Mouse (Mus musculus) retina, postnatal 1 day (tissue): ENCODE results near the gene Nup37.

Source experiments
- DNase-seq: peaks from one replicate; pipeline ENCODE4 v3.0.0-alpha.2; 2012

The Nup37 gene

GRCm38 (mm10) chr10:88146707-88147477 lies at the start of gene Nup37, which contains the start of gene Parpbp:
Nup37 (plus strand) TSS chr10:88146992.
Parpbp (minus strand) TSS chr10:88146941.
- DNase-seq: peak; percentile 91

DNA sequence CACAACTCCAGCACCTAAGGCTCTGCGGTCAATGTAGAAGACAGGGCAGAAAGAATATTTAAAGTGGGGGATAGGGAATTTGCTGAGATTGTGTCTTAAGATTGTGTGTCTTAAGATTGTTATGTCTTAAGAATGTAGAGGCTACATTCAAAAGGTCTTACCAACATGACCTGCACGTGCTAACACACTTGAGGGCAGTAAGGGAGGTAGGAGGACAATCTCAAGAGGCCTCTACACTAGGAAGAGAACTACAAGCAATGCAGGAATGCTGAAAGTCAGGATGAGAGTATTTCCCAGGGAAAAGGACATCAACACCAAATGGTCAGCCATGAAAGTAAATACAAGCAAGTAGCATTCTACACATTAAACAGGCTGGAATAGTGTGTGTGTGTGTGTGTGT lies 40.6 kb upstream of the Nup37 start:
- no peak for DNase-seq

DNA sequence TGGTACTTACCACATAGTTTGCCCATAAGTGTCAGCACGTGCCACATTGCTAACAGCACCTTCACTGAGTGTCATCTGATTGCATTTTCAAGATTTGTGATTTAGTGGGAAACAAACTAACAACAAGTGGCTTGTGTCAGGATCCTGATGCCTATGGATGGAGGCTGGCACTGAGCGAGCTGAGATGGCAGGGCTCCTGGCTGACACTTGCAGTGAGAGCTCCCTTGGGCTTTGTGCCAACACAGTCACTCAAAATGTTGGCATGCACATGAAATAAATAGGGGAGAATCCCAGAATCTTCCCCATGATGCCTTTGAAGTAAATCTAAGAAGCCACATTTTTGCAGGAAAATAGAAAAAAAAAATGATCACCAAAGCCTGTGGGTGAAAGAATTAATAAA lies 33.5 kb upstream of the Nup37 start:
- DNase-seq: no peak

DNA sequence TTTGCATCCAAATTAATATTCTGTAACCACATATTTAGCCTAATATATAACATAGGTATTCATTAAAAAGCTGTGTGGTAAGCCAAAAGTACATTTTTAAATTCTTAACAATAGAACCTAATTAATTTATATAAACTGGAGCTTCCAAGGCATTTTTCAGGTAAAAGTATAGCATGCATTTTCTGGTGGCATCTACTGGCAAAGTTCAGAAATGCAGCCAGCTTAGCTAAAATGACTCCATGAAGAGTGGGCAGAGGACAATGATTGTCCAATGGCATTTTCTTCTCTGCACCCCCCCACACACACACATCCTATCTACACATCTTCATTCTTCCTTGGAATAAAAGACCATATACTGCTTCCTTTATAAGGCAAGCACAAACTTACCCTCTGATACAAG lies 27.1 kb upstream of the Nup37 start:
- DNase-seq: peak; percentile 4

- no peak for DNase-seq
Measured at GRCm38 (mm10) chr10:88135630-88136029, 11.2 kb upstream of the Nup37 start.

DNA sequence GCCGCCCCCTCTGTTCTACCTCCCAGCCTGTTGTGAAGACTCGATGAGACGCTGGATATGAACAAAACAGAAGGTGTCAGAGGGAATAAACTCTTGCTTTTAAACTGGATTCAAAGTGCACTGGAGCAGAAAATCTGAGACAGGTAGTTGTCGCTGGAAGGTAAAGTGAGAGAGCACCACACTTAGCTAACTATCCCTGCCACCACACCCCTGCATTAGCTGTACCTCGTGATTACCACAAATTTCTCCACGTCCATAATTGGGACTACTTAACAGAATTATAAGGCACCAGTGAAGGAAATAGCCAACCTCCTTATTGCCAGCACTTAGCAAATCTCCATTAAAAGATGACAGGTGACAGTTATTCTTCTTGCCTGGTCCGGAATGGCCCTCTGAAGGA lies 605 bp upstream of the Nup37 start:
- no peak for DNase-seq

DNA sequence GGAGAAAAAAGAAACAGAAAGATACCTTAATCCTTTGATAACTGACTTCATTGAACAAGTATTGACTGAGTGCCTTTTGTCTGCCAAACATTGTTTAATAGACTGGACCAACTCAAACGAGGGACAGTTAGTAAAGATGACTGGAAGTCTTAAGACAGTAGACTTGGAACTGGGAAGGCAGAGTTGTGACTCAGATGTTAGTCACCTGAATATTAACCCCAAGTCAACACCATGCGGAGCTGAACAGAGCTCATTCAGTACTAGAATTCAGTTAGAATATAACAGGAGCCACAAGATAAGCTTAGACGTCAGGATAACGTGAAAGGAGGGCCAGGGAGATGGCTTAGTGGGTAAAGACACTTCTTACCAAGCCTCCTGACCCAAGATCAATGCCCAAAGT lies 3.6 kb downstream of the Nup37 start:
- DNase-seq: no peak

DNA sequence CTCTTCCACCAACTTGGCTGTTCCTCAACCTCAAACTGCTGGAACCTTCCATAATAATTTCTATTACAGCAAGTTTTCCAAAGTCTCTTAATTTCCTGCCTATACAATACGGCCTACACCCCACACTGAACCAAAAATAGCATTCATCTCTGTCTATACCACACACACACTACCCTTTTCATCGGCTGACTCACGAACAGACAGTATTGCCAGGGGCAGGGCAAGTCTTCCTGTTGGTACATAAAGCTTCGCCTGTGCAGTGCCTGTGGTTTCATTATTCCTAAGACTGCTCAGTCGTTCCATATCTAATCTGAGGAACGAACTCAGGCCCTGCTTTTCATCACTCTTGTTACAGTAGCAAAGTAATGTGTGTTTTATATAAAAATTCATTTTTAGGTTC lies 4.9 kb downstream of the Nup37 start:
- DNase-seq: no peak

GRCm38 (mm10) chr10:88162096-88162495 lies 15.3 kb downstream of the Nup37 start:
- DNase-seq: no peak

DNA sequence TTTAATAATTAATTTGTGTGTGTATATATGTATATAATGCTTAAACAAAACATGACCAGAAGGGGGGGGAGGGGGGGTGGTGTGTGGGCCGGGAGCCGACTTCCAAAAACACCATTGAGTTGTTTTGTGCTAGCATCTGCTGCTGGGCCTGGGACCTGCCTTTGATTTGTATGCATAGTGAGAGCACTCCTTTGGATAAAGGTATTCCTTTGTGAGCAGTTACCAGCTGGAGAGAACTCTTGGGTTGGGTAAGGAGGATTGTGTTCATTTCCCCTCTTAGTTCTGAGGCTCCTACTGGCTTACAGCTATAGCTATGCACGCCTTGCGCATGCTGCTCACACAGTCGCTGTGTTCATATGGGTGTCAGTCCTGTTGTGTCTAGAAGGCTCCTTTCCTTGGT lies 15.9 kb downstream of the Nup37 start:
- no peak for DNase-seq

DNA sequence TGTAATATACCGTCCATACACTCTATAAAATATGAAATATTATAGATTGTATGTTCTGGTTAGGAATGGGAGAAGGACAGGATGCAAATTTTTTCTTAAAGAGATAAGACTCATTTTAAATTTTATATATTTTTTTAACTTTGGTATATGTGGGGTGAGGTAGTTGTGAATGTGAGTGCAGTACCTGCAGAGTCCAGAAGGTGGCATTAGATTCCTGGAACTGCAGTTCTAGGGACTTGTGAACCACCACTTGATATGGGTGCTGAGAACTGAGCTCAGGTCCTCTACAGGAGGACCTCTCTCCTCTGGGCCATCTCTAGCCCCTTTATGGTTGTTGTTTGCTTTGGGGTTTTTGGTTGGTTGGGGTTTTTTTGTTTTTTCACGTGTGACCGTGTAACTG lies 19.4 kb downstream of the Nup37 start:
- no peak for DNase-seq

DNA sequence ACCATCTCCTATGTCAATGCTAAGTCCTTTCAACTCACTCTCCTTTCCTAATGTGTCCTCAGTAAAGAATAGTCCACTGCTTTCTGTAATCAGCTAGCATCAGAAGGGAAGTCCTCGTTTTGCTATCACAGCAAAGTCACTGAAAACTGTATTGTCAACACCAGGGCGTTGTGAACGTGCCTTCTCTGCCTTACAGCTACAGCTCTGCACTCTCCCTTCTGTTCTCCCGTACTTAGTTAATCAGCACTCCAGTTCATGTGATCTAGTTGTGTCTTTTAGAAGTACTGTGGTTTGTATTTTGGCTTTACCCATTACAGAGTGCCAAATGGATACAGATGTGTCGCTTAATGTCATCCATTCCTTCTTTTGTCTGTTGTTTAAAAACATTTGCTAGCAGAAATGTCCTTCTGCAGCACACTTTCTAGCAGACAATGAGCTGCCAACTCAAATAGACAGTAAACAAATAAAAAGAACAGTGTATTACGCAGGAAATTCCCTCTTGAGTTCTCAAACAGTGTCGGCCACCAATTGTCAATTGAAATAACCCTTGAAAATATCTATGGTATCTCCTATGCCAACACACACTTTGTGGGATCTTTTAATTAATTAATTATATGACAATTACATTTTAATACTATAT lies 20.8 kb downstream of the Nup37 start:
- DNase-seq: no peak

GRCm38 (mm10) chr10:88200541-88200940 lies 53.7 kb downstream of the Nup37 start:
- no peak for DNase-seq

DNA sequence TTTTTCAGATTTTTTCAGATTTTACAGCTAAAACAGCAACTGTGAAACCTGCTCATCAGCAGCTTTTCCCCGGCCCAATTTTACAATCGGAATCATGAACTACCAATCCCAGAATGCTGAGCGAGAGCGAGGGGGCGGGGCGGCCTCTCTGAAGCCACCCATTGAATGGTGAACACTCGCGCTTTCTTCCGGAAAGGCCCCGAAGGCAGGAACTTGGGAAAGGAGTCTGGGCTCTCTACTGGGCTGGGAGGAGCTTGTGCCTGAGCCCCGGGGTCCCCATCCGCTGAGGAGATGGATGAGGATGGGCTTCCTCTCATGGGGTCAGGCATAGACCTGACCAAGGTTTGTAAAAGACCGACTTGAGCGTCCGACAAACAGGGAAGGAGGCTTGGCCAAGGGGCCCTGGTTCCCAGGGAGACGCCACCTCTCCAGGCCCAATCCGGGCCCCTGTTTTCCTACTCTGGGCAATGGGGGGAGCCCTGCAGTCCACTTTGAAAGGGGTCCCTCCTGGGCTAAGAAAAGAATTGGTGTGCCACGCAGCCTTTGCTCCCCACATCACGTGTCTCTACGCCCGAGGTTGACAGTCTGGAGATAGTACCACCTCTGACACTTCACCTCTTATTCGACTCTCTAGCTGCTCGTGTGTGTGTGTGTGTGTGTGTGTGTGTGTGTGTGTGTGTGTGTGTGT lies 54.3 kb downstream of the Nup37 start, which contains the start of gene Washc3:
Gene Washc3, plus strand, starts transcription at position 143 of the 688 bp plus-strand sequence.
- peak; percentile 95 for DNase-seq

- DNase-seq: no peak
Measured at GRCm38 (mm10) chr10:88201650-88202049, 54.9 kb downstream of the Nup37 start.

DNA sequence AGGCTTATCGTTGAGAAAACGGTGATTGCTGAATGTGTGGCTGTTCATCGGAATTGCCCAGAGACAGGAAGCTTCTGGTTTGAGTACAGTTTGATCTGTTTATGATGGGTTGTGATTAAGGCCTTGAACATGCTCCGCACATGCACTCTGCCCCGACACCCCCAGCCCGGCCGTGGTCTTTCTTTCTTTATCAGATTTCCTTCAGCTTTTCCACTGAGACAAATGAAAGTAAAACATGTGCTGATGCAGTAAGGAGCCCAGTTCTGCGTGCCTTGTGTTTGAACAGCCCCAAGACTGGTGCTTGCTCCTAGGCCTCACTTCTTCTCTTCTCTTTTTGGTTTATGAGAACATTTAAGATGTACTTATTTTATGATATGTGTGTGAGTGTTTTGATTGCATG lies 55.8 kb downstream of the Nup37 start:
- DNase-seq: no peak

DNA sequence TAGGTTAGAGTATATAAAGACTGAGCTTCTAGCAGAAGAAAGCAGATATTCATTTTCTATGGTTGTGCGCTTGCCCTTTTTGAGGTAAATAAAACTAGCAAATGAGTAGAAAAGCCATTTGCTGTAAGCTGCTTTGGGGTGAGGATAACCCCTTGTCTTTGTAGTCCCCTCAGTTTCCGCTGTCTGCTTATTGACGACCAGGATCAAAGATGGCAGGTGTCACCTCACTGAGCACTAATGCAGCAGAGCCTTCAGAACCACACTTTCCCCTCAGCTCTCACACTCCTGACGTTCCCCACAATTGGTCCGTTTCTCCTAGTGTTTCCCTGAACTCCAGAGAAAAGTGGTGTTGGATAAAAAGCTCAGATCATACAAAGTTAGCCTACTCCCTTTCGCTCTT lies 56.4 kb downstream of the Nup37 start:
- no peak for DNase-seq

- DNase-seq: no peak
Measured at GRCm38 (mm10) chr10:88212644-88213043, 65.9 kb downstream of the Nup37 start.

GRCm38 (mm10) chr10:88214800-88215514 lies 68.2 kb downstream of the Nup37 start:
- DNase-seq: no peak

DNA sequence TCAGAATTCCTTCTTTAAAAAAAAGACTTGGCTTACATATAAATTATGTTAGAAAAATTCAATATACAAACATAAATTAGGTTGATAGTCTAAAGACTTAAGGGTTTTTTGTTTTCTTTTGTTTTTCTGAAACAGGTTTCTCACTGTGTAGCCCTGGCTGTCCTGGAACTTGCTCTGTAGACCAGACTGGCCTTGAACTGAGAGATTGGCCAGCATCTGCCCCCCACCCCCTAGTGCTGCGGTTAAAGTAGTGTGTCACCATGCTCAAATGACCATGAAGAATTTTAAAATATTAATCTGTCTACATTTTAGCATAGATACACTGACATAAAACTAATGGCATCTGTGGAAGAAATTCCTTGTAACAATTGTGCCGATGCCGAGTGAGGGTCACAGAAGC lies 71.4 kb downstream of the Nup37 start:
- DNase-seq: no peak

- no peak for DNase-seq
Measured at GRCm38 (mm10) chr10:88221718-88222117, 74.9 kb downstream of the Nup37 start.

DNA sequence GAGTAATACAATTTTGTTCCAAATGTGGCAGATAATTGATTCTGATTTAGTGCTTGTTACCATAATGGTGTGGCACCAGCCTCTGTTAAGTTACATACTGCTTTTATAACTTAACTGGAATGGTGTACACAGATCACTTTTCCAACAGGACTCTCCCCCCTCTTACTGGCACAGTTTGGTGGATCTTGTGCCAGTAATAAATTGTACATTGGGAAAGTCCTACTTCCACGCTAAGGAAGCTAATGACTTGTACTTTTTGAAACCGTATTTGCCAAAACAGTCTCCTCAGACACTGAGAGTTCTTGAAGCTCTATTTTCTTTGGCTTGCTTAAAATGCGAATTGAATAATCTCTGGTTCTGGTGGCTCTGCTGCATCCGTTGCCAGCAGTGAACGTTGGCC lies 78.6 kb downstream of the Nup37 start:
- DNase-seq: no peak

GRCm38 (mm10) chr10:88227962-88228361 lies 81.2 kb downstream of the Nup37 start:
- DNase-seq: no peak
